Mouse (Mus musculus) megakaryocyte, embryonic 14.5 days (primary cell): Measurements from ENCODE around the gene Pink1. TPM values are rescaled to one million over a fixed set of nuclear protein-coding genes. Genes with fewer than 3 reads are reported as not detected.
A peak's percentile ranks its signal among the peaks of the same experiment; 100 is the strongest.
"Not testable (repeated sequence)": the region's sequence is repeated elsewhere in the genome, so short reads cannot be mapped to it uniquely, and the experiment has no call there.

ENCODE experiments used
- H3K27me3 ChIP-seq: replicated peaks from 2 replicates; pipeline ENCODE3; 2012; ENCODE audit warnings: inconsistent platforms
- H3K36me3 ChIP-seq: replicated peaks from 2 replicates; pipeline ENCODE3; 2012; ENCODE audit warnings: low read length, inconsistent platforms, mixed read lengths
- H3K4me1 ChIP-seq: 2 replicates; pipeline ENCODE4 v1.6.1; 2012; ENCODE audit warnings: inconsistent platforms
- H3K4me3 ChIP-seq: replicated peaks from 2 replicates; pipeline ENCODE3; 2012; ENCODE audit warnings: moderate library complexity, mild to moderate bottlenecking, inconsistent platforms
- H3K9me3 ChIP-seq: 2 replicates; pipeline ENCODE4 v1.6.1; 2012; ENCODE audit warnings: inconsistent platforms
- FLI1 ChIP-seq: IDR thresholded peaks from 2 replicates; pipeline ENCODE4 v1.6.1; 2012; ENCODE audit warnings: low read length, inconsistent platforms, mixed read lengths
- GATA1 ChIP-seq: IDR thresholded peaks from 3 replicates; pipeline ENCODE4 v1.6.1; 2012; ENCODE audit warnings: mixed read lengths, low read length, inconsistent platforms, borderline replicate concordance
- polyA plus RNA-seq: library from polyadenylated mRNA; stranded (reverse); fragments of >175 nt; gene quantifications from 2 replicates; pipeline ENCODE4 v1.2.3, GENCODE M21; 2012; ENCODE audit warnings: low replicate concordance; ENCODE audit not compliant: insufficient read depth

Pink1 gene
- polyA plus RNA-seq, 1 experiment, result 33.2 TPM

- peaks cover 15% of the 10 kb centered on the region; the same call in 1 of the 2 replicates for H3K9me3 ChIP-seq
Measured at GRCm38 (mm10) chr4:138330264-138330671, 4.2 kb upstream of the Pink1 start.

GRCm38 (mm10) chr4:138327891-138328470 lies 1.9 kb upstream of the Pink1 start:
- Histone ChIP-seq H3K4me1 (peaks cover 24% of the 10 kb centered on the region), H3K4me3 (no peak overlapping the region), H3K27me3 (peaks cover 45% of the 10 kb centered on the region), H3K9me3 (peaks cover 15% of the 10 kb centered on the region; the same call in 1 of the 2 replicates), H3K36me3 (no peaks in the 10 kb centered on the region)
- TF ChIP-seq GATA1, result no peak
- TF ChIP-seq FLI1, result no peak

More at GRCm38 (mm10) chr4:138330264-138330671, 4.2 kb upstream of the Pink1 start:
- TF ChIP-seq GATA1 (no peak), FLI1 (no peak)
- Histone ChIP-seq H3K36me3 (no peaks in the 10 kb centered on the region), H3K4me3 (no peak overlapping the region), H3K27me3 (peaks cover 64% of the 10 kb centered on the region), H3K4me1 (peaks cover 11% of the 10 kb centered on the region)

- not testable (repeated sequence) for H3K36me3 ChIP-seq, H3K4me3 ChIP-seq
- H3K4me1 ChIP-seq, result peaks cover 26% of the 10 kb centered on the region
- H3K27me3 ChIP-seq, result peaks cover 39% of the 10 kb centered on the region
- peaks cover 15% of the 10 kb centered on the region; the same call in 1 of the 2 replicates for H3K9me3 ChIP-seq
Measured at GRCm38 (mm10) chr4:138327155-138327554, 1.0 kb upstream of the Pink1 start.

- TF ChIP-seq GATA1, result no peak
- Histone ChIP-seq H3K4me1 (peaks cover 40% of the 10 kb centered on the region), H3K4me3 (peak overlapping the region; percentile 94), H3K27me3 (peaks cover 25% of the 10 kb centered on the region), H3K36me3 (peaks cover 3% of the 10 kb centered on the region), H3K9me3 (peaks cover 15% of the 10 kb centered on the region; the same call in 1 of the 2 replicates)
Measured at GRCm38 (mm10) chr4:138325466-138326076, 536 bp downstream of the Pink1 start.

- TF ChIP-seq GATA1 (no peak), FLI1 (no peak)
- Histone ChIP-seq H3K27me3 (peaks cover 15% of the 10 kb centered on the region), H3K9me3 (peaks cover 14% of the 10 kb centered on the region; the same call in 1 of the 2 replicates), H3K36me3 (peaks cover 13% of the 10 kb centered on the region), H3K4me1 (peaks cover 46% of the 10 kb centered on the region), H3K4me3 (no peak overlapping the region)
Measured at GRCm38 (mm10) chr4:138324451-138324850, 1.7 kb downstream of the Pink1 start.

- peaks cover 53% of the 10 kb centered on the region for H3K4me1 ChIP-seq
- no peak for TF ChIP-seq FLI1
- TF ChIP-seq GATA1, result no peak
- H3K27me3 ChIP-seq, result peaks cover 9% of the 10 kb centered on the region
- H3K36me3 ChIP-seq, result peaks cover 17% of the 10 kb centered on the region
- H3K9me3 ChIP-seq, result peaks cover 9% of the 10 kb centered on the region; the same call in 1 of the 2 replicates
- H3K4me3 ChIP-seq, result no peak overlapping the region
Measured at GRCm38 (mm10) chr4:138323753-138324152, 2.4 kb downstream of the Pink1 start.

- TF ChIP-seq FLI1, result no peak
- no peak for TF ChIP-seq GATA1
- H3K27me3 ChIP-seq, result peaks cover 7% of the 10 kb centered on the region
- peaks cover 59% of the 10 kb centered on the region for H3K4me1 ChIP-seq
- H3K9me3 ChIP-seq, result no peaks in the 10 kb centered on the region
- H3K4me3 ChIP-seq, result no peak overlapping the region
- peaks cover 27% of the 10 kb centered on the region for H3K36me3 ChIP-seq
Measured at GRCm38 (mm10) chr4:138322692-138323091, 3.4 kb downstream of the Pink1 start.

GRCm38 (mm10) chr4:138321488-138321887 lies 4.6 kb downstream of the Pink1 start:
- H3K4me3 ChIP-seq, result no peak overlapping the region
- peaks cover 39% of the 10 kb centered on the region for H3K36me3 ChIP-seq
- H3K4me1 ChIP-seq, result peaks cover 57% of the 10 kb centered on the region
- H3K27me3 ChIP-seq, result peaks cover 7% of the 10 kb centered on the region
- no peak for TF ChIP-seq GATA1
- no peak for TF ChIP-seq FLI1
- peaks cover 2% of the 10 kb centered on the region; the same call in 1 of the 2 replicates for H3K9me3 ChIP-seq

GRCm38 (mm10) chr4:138320711-138321110 lies 5.4 kb downstream of the Pink1 start:
- H3K36me3 ChIP-seq, result peaks cover 46% of the 10 kb centered on the region
- peaks cover 57% of the 10 kb centered on the region for H3K4me1 ChIP-seq
- H3K27me3 ChIP-seq, result peaks cover 7% of the 10 kb centered on the region
- H3K9me3 ChIP-seq, result peaks cover 4% of the 10 kb centered on the region; the same call in 1 of the 2 replicates
- no peak overlapping the region for H3K4me3 ChIP-seq
- TF ChIP-seq FLI1 (no peak), GATA1 (no peak)

GRCm38 (mm10) chr4:138319508-138319907 lies 6.6 kb downstream of the Pink1 start:
- Histone ChIP-seq H3K27me3 (peaks cover 7% of the 10 kb centered on the region), H3K4me1 (peaks cover 52% of the 10 kb centered on the region), H3K4me3 (no peak overlapping the region), H3K9me3 (peaks cover 4% of the 10 kb centered on the region; the same call in 1 of the 2 replicates), H3K36me3 (peaks cover 58% of the 10 kb centered on the region)
- TF ChIP-seq FLI1 (no peak), GATA1 (no peak)
